Mouse (Mus musculus): Measurements from ENCODE around the gene Pdk3.

Pdk3 gene

DNA sequence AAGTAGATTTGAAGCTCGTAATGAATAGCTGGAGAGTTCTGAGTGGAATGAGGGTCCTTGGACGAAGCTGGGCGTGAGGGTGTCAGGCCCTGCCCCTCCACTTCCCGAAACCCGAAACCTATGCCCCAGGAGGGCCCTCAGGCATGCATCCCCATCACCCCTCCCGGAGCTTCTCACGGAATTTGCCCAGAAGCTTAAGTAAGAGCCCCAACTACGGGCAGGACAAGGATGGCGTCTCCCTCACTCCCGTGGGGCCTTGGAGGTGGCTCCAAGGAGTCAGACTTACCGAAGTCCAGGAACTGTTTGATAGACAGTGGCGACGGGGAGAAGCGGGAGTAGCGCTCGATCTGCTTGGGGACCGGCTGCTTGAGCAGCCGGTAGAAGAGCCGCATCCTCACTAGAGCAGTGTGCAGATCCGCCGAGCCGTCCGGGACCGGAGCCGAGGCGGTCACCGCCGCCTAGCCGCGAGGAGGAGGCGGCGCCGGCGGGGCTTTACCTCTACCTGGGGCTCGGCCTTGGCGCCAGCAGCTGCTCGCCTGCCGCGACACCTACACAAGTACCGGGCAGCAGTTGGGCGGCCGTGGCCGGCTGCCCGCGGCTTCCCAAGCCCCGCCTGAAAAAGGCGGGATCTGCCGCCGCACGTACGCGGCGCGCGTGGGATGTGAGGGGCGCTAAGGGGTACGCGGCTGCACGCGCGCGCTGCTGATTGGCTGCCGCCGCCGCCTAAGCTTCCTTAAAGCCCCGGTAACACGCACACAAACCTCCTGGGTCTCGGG, at the start of gene Pdk3:
Pdk3 (minus strand) TSS at position 641 of the 776 bp plus-strand sequence.
- in situ Hi-C loops (cut with MboI; ENCODE audit: low pct_unique_long_range_greater_than_20kb in 1 of 2, low sequenced_read_pairs in 2 of 2, unreplicated experiment in 1 of 2): no loop called here

- in situ Hi-C loops (cut with MboI; ENCODE audit: low pct_unique_long_range_greater_than_20kb in 1 of 2, low sequenced_read_pairs in 2 of 2, unreplicated experiment in 1 of 2): loop anchor here in 1 of 2 experiments (25.0 kb wide), 1 partner anchor 90 kb away; no protein-coding TSS in a partner anchor
These were observed 45.6 kb upstream of the Pdk3 start for GRCm38 (mm10) chrX:93877634-93878016.

- in situ Hi-C loops (cut with MboI; ENCODE audit: low pct_unique_long_range_greater_than_20kb in 1 of 2, low sequenced_read_pairs in 2 of 2, unreplicated experiment in 1 of 2): loop anchor here in 1 of 2 experiments (25.0 kb wide), 1 partner anchor 90 kb away; no protein-coding TSS in a partner anchor
These were observed 45.1 kb upstream of the Pdk3 start for GRCm38 (mm10) chrX:93876981-93877633.

DNA sequence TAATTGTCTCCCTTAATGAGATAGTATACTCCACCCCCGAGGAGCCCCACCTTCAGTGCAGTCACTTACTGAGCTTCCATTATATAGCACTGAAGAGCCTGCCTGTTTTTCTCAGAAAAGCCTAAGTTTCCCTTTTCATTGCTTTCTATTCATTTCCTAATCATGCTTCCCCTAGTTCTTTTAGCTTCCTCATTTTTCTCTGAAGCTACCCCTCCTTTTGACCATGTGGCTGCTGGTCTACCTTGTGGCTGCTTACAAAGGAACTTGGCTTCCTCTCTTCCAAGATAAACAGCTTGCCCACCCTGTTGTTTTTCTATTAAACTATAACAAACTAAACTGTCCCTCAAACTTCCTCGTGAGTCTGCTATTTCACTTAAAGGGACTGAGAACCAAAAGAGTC, 31.4 kb upstream of the Pdk3 start:
- in situ Hi-C loops (cut with MboI; ENCODE audit: low pct_unique_long_range_greater_than_20kb in 1 of 2, low sequenced_read_pairs in 2 of 2, unreplicated experiment in 1 of 2): no loop called here

DNA sequence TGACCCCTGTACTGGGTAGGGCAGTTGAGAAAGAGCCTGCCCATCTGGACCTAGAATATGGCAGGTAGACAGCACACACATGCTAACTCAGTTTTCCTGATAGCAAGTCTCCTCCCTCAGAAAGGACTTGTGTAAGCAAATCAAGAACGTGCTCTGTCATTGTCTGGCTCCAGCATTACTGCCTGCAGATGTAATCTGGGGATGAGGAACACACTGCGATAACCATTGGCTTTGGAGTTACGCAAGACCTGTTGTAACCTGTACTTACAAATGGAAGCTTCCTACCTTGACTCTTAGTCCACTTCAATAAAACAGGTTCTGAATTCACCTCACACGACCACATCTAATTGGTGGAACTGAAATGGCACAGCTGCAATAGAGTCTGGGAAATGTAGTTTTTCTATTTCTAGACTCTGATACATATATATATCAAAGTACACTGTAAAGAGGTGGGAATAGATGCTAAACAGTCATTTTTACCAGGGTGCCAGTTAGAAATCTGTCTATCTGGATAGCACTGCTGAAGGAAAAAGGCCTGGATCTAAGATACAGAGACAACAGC, 30.6 kb upstream of the Pdk3 start:
- in situ Hi-C loops (cut with MboI; ENCODE audit: low pct_unique_long_range_greater_than_20kb in 1 of 2, low sequenced_read_pairs in 2 of 2, unreplicated experiment in 1 of 2): no loop called here

- in situ Hi-C loops (cut with MboI; ENCODE audit: low pct_unique_long_range_greater_than_20kb in 1 of 2, low sequenced_read_pairs in 2 of 2, unreplicated experiment in 1 of 2): no loop called here
These were observed 25.8 kb upstream of the Pdk3 start for GRCm38 (mm10) chrX:93857756-93858155.

GRCm38 (mm10) chrX:93832337-93832884, 410 bp upstream of the Pdk3 start:
- in situ Hi-C loops (cut with MboI; ENCODE audit: low pct_unique_long_range_greater_than_20kb in 1 of 2, low sequenced_read_pairs in 2 of 2, unreplicated experiment in 1 of 2): no loop called here

- in situ Hi-C loops (cut with MboI; ENCODE audit: low pct_unique_long_range_greater_than_20kb in 1 of 2, low sequenced_read_pairs in 2 of 2, unreplicated experiment in 1 of 2): no loop called here
These were observed 6.2 kb downstream of the Pdk3 start for GRCm38 (mm10) chrX:93825787-93826186.

DNA sequence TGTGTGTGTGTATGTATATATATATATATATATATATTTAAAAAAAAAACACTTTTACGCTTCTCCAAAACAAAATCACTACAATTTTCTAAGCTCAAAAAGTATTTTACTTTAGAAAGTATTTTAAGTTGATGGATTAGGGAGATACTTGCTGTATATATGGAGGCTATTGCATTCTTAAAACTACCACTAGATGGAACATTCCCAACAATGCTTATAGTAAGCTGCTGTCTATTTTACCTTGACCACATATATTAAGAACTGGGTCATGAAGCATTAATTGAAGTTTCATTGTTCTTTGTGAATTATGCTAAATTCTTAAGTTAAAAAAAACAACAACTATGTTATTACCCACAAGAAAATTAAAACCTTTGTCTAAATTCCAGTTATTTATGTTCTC, 24.0 kb downstream of the Pdk3 start:
- in situ Hi-C loops (cut with MboI; ENCODE audit: low pct_unique_long_range_greater_than_20kb in 1 of 2, low sequenced_read_pairs in 2 of 2, unreplicated experiment in 1 of 2): loop anchor here in 1 of 2 experiments (25.0 kb wide), 1 partner anchor 229 kb away; no protein-coding TSS in a partner anchor

- in situ Hi-C loops (cut with MboI; ENCODE audit: low pct_unique_long_range_greater_than_20kb in 1 of 2, low sequenced_read_pairs in 2 of 2, unreplicated experiment in 1 of 2): loop anchor here (10.0 to 25.0 kb wide), 2 partner anchors 94 to 242 kb away; no protein-coding TSS in a partner anchor
These were observed 38.8 kb downstream of the Pdk3 start for GRCm38 (mm10) chrX:93793168-93793567.

DNA sequence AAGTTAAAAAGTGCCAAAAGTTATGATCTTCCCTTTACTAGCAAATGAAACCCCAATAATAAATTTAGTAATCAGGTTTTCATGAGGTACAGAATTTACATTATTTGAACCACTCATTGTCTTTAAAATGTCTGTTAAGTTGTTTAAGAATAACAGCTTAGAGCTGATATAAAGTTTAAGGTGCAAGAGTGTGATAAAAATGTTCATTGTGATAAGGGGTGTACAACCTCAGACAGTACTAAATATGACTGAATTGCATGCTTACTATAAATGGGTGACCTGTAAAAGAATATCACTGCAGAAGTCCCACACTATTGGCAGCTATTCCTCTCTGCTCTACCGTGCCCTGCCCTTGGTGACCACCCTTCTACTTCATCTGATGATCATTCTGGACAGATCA, 42.4 kb downstream of the Pdk3 start:
- in situ Hi-C loops (cut with MboI; ENCODE audit: low pct_unique_long_range_greater_than_20kb in 1 of 2, low sequenced_read_pairs in 2 of 2, unreplicated experiment in 1 of 2): loop anchor here in 1 of 2 experiments (25.0 kb wide), 1 partner anchor 98 kb away; no protein-coding TSS in a partner anchor

GRCm38 (mm10) chrX:93760770-93761169, 71.2 kb downstream of the Pdk3 start:
- in situ Hi-C loops (cut with MboI; ENCODE audit: low pct_unique_long_range_greater_than_20kb in 1 of 2, low sequenced_read_pairs in 2 of 2, unreplicated experiment in 1 of 2): no loop called here

GRCm38 (mm10) chrX:93756867-93757455, 75.0 kb downstream of the Pdk3 start:
- in situ Hi-C loops (cut with MboI; ENCODE audit: low pct_unique_long_range_greater_than_20kb in 1 of 2, low sequenced_read_pairs in 2 of 2, unreplicated experiment in 1 of 2): no loop called here

DNA sequence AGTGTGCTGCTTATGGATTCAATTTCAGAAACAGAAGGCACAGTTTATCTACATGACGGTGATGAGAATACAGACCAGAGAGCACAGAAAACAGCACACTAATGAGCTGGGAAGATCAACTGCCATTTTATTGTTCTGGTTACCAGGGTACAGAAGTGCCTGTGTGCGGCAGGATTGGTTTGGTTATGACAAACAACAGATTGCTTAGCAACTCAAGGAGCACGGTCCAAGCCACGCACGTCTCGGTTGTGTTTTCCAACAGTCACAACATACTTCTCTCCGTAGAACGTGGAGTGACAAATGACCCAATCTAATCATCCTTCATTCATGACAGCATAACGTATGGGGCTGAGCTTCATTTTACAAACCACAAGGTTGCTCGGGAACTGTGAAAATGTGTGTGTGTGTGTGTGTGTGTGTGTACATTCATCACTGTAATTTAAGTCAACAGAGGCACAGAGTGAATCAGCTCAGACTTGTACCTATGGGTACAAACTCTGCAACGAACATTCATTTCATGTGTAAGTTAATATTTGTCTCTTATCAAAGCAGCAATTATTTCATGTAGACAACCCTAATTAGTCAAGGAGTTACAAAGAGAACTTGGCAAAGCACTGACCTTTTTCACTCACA, 76.7 kb downstream of the Pdk3 start:
- in situ Hi-C loops (cut with MboI; ENCODE audit: low pct_unique_long_range_greater_than_20kb in 1 of 2, low sequenced_read_pairs in 2 of 2, unreplicated experiment in 1 of 2): no loop called here

GRCm38 (mm10) chrX:93750566-93750965, 81.4 kb downstream of the Pdk3 start:
- in situ Hi-C loops (cut with MboI; ENCODE audit: low pct_unique_long_range_greater_than_20kb in 1 of 2, low sequenced_read_pairs in 2 of 2, unreplicated experiment in 1 of 2): no loop called here

DNA sequence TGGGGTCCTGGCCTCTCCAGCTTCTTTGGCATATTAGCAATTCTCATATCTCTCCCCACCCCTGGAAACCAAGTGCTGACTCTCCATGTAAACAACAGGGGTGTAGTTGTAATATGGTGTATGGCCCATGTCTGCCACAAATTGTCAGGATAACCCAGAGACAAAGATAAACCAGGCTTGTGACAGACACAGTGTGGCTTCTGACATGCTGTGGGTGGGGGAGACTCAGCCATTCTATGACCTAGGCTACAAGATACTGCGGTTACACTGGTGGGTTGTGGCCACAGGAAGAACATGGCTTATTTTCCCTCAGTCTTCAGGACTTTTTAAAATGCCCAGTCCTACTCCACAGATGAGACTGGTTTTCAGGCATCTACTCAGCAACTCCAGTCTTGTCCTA, 82.8 kb downstream of the Pdk3 start:
- in situ Hi-C loops (cut with MboI; ENCODE audit: low pct_unique_long_range_greater_than_20kb in 1 of 2, low sequenced_read_pairs in 2 of 2, unreplicated experiment in 1 of 2): loop anchor here in 1 of 2 experiments (25.0 kb wide), 1 partner anchor 462 kb away; the partner anchor contains the start of gene Arx

DNA sequence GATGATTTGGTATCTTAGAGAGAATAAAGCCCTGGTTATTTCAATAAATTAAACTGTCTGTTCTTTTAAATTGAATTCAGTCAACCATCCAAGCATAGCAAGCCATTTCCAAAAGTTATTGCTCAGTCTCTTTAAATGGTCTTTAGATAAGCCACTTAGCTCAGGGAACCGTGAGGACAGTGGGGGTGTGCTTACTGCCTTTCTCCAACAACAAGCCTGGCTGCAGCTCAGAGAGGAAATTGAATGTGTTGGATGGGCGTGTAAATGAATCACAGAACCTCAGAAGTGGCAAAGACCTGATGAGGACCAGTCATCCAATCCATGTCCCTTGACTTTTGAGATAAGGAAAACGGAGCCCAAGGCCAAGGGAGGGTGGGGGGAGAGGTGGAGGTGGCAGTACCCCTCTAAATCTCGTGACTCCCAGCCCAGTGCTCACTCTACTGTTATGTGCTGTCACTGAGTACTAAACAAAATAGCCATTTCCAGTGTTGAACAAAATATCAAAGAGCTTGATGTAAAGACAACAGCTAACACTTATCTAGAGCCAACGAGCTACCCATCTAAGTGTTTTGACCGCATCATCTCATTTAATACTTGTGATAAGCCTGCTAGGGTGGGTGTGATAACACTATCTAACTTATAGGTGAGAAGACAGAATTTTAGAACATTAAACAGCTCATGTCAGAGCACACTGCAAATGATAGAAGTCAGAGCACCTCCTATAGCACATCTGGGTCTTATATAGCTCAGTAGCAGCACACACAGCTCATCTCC, 98.8 kb downstream of the Pdk3 start:
- in situ Hi-C loops (cut with MboI; ENCODE audit: low pct_unique_long_range_greater_than_20kb in 1 of 2, low sequenced_read_pairs in 2 of 2, unreplicated experiment in 1 of 2): loop anchor here in 1 of 2 experiments (25.0 kb wide), 1 partner anchor 446 kb away; the partner anchor contains the start of gene Arx

Data from mouse embryonic stem cell (cell line).